In the genomic region with DNA sequence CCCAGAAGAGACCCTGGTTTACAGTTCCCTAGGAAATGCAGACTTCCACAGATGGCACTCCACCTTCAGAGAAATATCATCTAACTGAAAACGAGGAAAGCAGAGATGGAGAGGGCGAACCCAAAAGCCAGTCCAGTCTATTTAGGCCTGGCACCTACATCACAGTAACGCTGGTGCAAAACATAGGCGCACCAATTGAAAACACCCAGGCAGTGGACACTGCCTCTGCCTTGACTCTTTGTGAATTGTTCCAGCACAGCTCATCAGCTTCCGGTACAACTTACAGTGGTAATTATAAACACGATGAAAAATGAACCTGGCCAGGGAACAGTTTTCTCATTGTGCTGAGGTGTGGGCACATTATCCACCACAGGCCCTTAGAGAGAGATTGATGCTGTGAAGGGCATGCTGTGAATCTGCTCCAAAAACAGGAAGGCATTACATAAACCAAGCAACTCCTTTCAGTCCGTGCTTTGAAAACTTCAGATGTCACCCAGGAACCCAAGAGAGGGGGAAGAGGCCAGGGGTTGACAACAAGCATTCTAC, we compare ENCODE assay signal across 8 mouse cellular contexts. TPM values are rescaled to one million over a fixed set of nuclear protein-coding genes. Genes with fewer than 3 reads are reported as not detected.
DNase-seq lines count a peak whose midpoint lies in the region; ATAC-seq and TF ChIP-seq lines count a peak whose summit lies in the region.

No protein-coding gene starts in this region.

- H3K27ac ChIP-seq in spleen, adult 2 months (ENCODE audit: insufficient read depth, low read length), result peak overlapping the region; percentile 60; the same call in 1 of the 2 replicates
- H3K27ac ChIP-seq in hindbrain, embryonic 13.5 days, result peak overlapping the region; percentile 99

- no peaks in the 10 kb centered on the region for H3K36me3 ChIP-seq in spleen, adult 2 months (ENCODE audit: control insufficient read depth, insufficient read depth, low read length)
- no peaks in the 10 kb centered on the region for H3K36me3 ChIP-seq in hindbrain, embryonic 13.5 days

- DNase-seq in adrenal gland, postnatal 14 days, result peak; percentile 21
- DNase-seq in adrenal gland, postnatal 4 days (ENCODE audit: low spot score in 2 of 2), result no peak
- DNase-seq in spleen, adult 2 months (ENCODE audit: low read depth in 1 of 2, low spot score in 2 of 2), result no peak
- DNase-seq in spleen, postnatal 10 days (ENCODE audit: low spot score in 2 of 2), result no peak
- peak; percentile 21 for DNase-seq in lung, postnatal 36 days
- peak; percentile 35 for DNase-seq in telencephalon, adult 2 months (ENCODE audit: low read depth, low spot score)
- no peak for DNase-seq in gastrocnemius, adult 18-20 months (ENCODE audit: low spot score)

- TF ChIP-seq CTCF in spleen, adult 2 months (IDR thresholded peaks at IDR 0.05; ENCODE audit: extremely low read depth, insufficient read depth, insufficient read length, insufficient replicate concordance), result no peak

- H3K9ac ChIP-seq in hindbrain, embryonic 13.5 days, result peak overlapping the region; percentile 99

- ATAC-seq in hindbrain, embryonic 13.5 days (ENCODE audit: low FRiP score), result peak; percentile 3; the same call in 1 of the 2 replicates

- peak overlapping the region; percentile 78 for H3K4me2 ChIP-seq in hindbrain, embryonic 13.5 days

- H3K27me3 ChIP-seq in spleen, adult 2 months (ENCODE audit: control insufficient read depth, insufficient read depth, low read length), result peaks cover 6% of the 10 kb centered on the region; the same call in 1 of the 2 replicates
- no peaks in the 10 kb centered on the region for H3K27me3 ChIP-seq in hindbrain, embryonic 13.5 days

- peak overlapping the region; percentile 91 for H3K4me3 ChIP-seq in spleen, adult 2 months (ENCODE audit: extremely low read depth, insufficient read depth, insufficient read length)
- H3K4me3 ChIP-seq in hindbrain, embryonic 13.5 days, result peak overlapping the region; percentile 82

- 44% methylated on average over 7 of the region's 7 CpGs for WGBS in spleen, adult 2 months
- WGBS in hindbrain, embryonic 13.5 days, result 12% methylated on average over 7 of the region's 7 CpGs

- H3K9me3 ChIP-seq in hindbrain, embryonic 13.5 days, result no peaks in the 10 kb centered on the region

- no peaks in the 10 kb centered on the region; the same call in 1 of the 2 replicates for H3K4me1 ChIP-seq in spleen, adult 2 months (ENCODE audit: control insufficient read depth, insufficient read depth, insufficient read length)
- peaks cover 53% of the 10 kb centered on the region for H3K4me1 ChIP-seq in hindbrain, embryonic 13.5 days (replicated peaks)

- TF ChIP-seq POLR2A in spleen, adult 2 months (IDR thresholded peaks at IDR 0.05; ENCODE audit: low read depth, low read length), result no peak

RNA-seq across cellular contexts. Expression of a gene that starts 1.5 kb away (rescaled TPM):
- 30.6 and 42.4 TPM in 2 replicates for total RNA-seq in adrenal gland, postnatal 14 days (2021)
- total RNA-seq in adrenal gland, postnatal 4 days (2021), result 10 to 100 TPM; 48.6 to 54.4 TPM
- 16.7 and 22.9 TPM in 2 replicates for polyA plus RNA-seq in spleen, adult 2 months (2012; rRNA removed)
- 64.2 and 65.6 TPM in 2 replicates for polyA plus RNA-seq in hindbrain, embryonic 13.5 days (2015; fragmentation: Nextera tagmentation; extraction: Ambion mirVana)
- 10 to 100 TPM in 1 of 2 experiments, 1 to 10 TPM in 1; 8.9 to 10.6 TPM for total RNA-seq in gastrocnemius, adult 18-20 months (2021)

Comparison
In these comparisons a context has a peak if more than half of its experiments do, and no peak if none do; other contexts are left out.
1. DNase-seq: peak in adrenal gland, postnatal 14 days (single experiment), lung, postnatal 36 days (single experiment) and telencephalon, adult 2 months (single experiment); none in adrenal gland, postnatal 4 days (0 of 2), spleen, adult 2 months (0 of 2), spleen, postnatal 10 days (0 of 2) and gastrocnemius, adult 18-20 months (single experiment).